Mouse (Mus musculus): ENCODE measurements around the gene Gm21954. TPM values are rescaled to one million over a fixed set of nuclear protein-coding genes. Genes with fewer than 3 reads are reported as not detected.

The Gm21954 gene
- polyA plus RNA-seq, 1 experiment from 2014 or later = not detected

GRCm38 (mm10) chr3:55461685-55462655, 10.0 kb downstream of the Gm21954 start:
- WGBS = 2% methylated on average over 16 of the region's 17 CpGs
- Histone ChIP-seq H3K27me3 (no peaks in the 10 kb centered on the region), H3K4me2 (peak overlapping the region; percentile 46), H3K9ac (no peak overlapping the region), H3K27ac (peak overlapping the region; percentile 54), H3K4me1 (peaks cover 8% of the 10 kb centered on the region; the same call in 1 of the 2 replicates), H3K36me3 (no peaks in the 10 kb centered on the region), H3K9me3 (no peaks in the 10 kb centered on the region), H3K4me3 (peak overlapping the region; percentile 28)
- no peak for ATAC-seq (ENCODE audit: insufficient number of reproducible peaks, low FRiP score, low TSS enrichment, low read depth)

- ATAC-seq (ENCODE audit: insufficient number of reproducible peaks, low FRiP score, low TSS enrichment, low read depth) = no peak
- H3K36me3 ChIP-seq = no peaks in the 10 kb centered on the region
- 56% methylated on average over 3 of the region's 3 CpGs for WGBS
- H3K9me3 ChIP-seq = no peaks in the 10 kb centered on the region
- no peak overlapping the region for H3K9ac ChIP-seq
- H3K4me1 ChIP-seq = peaks cover 8% of the 10 kb centered on the region; the same call in 1 of the 2 replicates
- H3K4me2 ChIP-seq = no peak overlapping the region
- H3K4me3 ChIP-seq = no peak overlapping the region
- no peak overlapping the region for H3K27ac ChIP-seq
- H3K27me3 ChIP-seq = no peaks in the 10 kb centered on the region
These were observed 10.9 kb downstream of the Gm21954 start for GRCm38 (mm10) chr3:55461092-55461491.

GRCm38 (mm10) chr3:55452464-55452863, 19.5 kb downstream of the Gm21954 start:
- Histone ChIP-seq H3K9me3 (no peaks in the 10 kb centered on the region), H3K4me2 (no peak overlapping the region), H3K36me3 (no peaks in the 10 kb centered on the region), H3K27me3 (no peaks in the 10 kb centered on the region), H3K9ac (no peak overlapping the region), H3K4me3 (no peak overlapping the region), H3K27ac (no peak overlapping the region), H3K4me1 (0 out of 2 replicates have a peak, but pooled peaks cover 3% of the 10 kb centered on the region)
- WGBS = 84% methylated on average over 2 of the region's 2 CpGs
- no peak for ATAC-seq (ENCODE audit: insufficient number of reproducible peaks, low FRiP score, low TSS enrichment, low read depth)

GRCm38 (mm10) chr3:55451877-55452276, 20.1 kb downstream of the Gm21954 start:
- Histone ChIP-seq H3K27me3 (no peaks in the 10 kb centered on the region), H3K9ac (no peak overlapping the region), H3K9me3 (no peaks in the 10 kb centered on the region), H3K36me3 (no peaks in the 10 kb centered on the region), H3K27ac (no peak overlapping the region), H3K4me2 (no peak overlapping the region), H3K4me1 (0 out of 2 replicates have a peak, but pooled peaks cover 3% of the 10 kb centered on the region), H3K4me3 (no peak overlapping the region)
- 79% methylated on average over 3 of the region's 3 CpGs for WGBS
- ATAC-seq (ENCODE audit: insufficient number of reproducible peaks, low FRiP score, low TSS enrichment, low read depth) = no peak

- Histone ChIP-seq H3K27me3 (no peaks in the 10 kb centered on the region), H3K9me3 (no peaks in the 10 kb centered on the region), H3K9ac (no peak overlapping the region), H3K4me2 (no peak overlapping the region), H3K36me3 (no peaks in the 10 kb centered on the region), H3K4me1 (0 out of 2 replicates have a peak, but pooled peaks cover 3% of the 10 kb centered on the region), H3K27ac (no peak overlapping the region), H3K4me3 (no peak overlapping the region)
- WGBS = 92% methylated on average over 14 of the region's 14 CpGs
- ATAC-seq (ENCODE audit: insufficient number of reproducible peaks, low FRiP score, low TSS enrichment, low read depth) = no peak
These were observed 21.0 kb downstream of the Gm21954 start for GRCm38 (mm10) chr3:55451035-55451434.

GRCm38 (mm10) chr3:55449148-55449547, 22.9 kb downstream of the Gm21954 start:
- H3K4me1 ChIP-seq = 0 out of 2 replicates have a peak, but pooled peaks cover 3% of the 10 kb centered on the region
- no peaks in the 10 kb centered on the region for H3K27me3 ChIP-seq
- H3K9me3 ChIP-seq = no peaks in the 10 kb centered on the region
- H3K4me2 ChIP-seq = no peak overlapping the region
- H3K27ac ChIP-seq = no peak overlapping the region
- WGBS = 91% methylated on average over 2 of the region's 2 CpGs
- no peak overlapping the region for H3K9ac ChIP-seq
- ATAC-seq (ENCODE audit: insufficient number of reproducible peaks, low FRiP score, low TSS enrichment, low read depth) = no peak
- H3K4me3 ChIP-seq = no peak overlapping the region
- no peaks in the 10 kb centered on the region for H3K36me3 ChIP-seq

GRCm38 (mm10) chr3:55447486-55448460, 24.2 kb downstream of the Gm21954 start:
- Histone ChIP-seq H3K27ac (0 out of 2 replicates have a peak overlapping the region, but pooled peaks have one; percentile 14), H3K4me2 (no peak overlapping the region), H3K9ac (no peak overlapping the region), H3K27me3 (no peaks in the 10 kb centered on the region), H3K4me3 (no peak overlapping the region), H3K36me3 (no peaks in the 10 kb centered on the region), H3K4me1 (0 out of 2 replicates have a peak, but pooled peaks cover 3% of the 10 kb centered on the region), H3K9me3 (no peaks in the 10 kb centered on the region)
- WGBS = 73% methylated on average over 5 of the region's 5 CpGs
- ATAC-seq (ENCODE audit: insufficient number of reproducible peaks, low FRiP score, low TSS enrichment, low read depth) = no peak

- Histone ChIP-seq H3K27me3 (no peaks in the 10 kb centered on the region), H3K9ac (no peak overlapping the region), H3K27ac (no peak overlapping the region), H3K4me1 (0 out of 2 replicates have a peak, but pooled peaks cover 3% of the 10 kb centered on the region), H3K4me3 (no peak overlapping the region), H3K4me2 (no peak overlapping the region), H3K9me3 (no peaks in the 10 kb centered on the region), H3K36me3 (no peaks in the 10 kb centered on the region)
- ATAC-seq (ENCODE audit: insufficient number of reproducible peaks, low FRiP score, low TSS enrichment, low read depth) = no peak
- WGBS = 83% methylated on average over 7 of the region's 7 CpGs
These were observed 25.3 kb downstream of the Gm21954 start for GRCm38 (mm10) chr3:55446681-55447080.

- ATAC-seq (ENCODE audit: insufficient number of reproducible peaks, low FRiP score, low TSS enrichment, low read depth) = no peak
- H3K27me3 ChIP-seq = no peaks in the 10 kb centered on the region
- H3K4me1 ChIP-seq = 0 out of 2 replicates have a peak, but pooled peaks cover 3% of the 10 kb centered on the region
- H3K36me3 ChIP-seq = no peaks in the 10 kb centered on the region
- no peak overlapping the region for H3K27ac ChIP-seq
- 90% methylated on average over 2 of the region's 2 CpGs for WGBS
- H3K4me2 ChIP-seq = no peak overlapping the region
- no peak overlapping the region for H3K9ac ChIP-seq
- no peaks in the 10 kb centered on the region for H3K9me3 ChIP-seq
- H3K4me3 ChIP-seq = no peak overlapping the region
These were observed 28.3 kb downstream of the Gm21954 start for GRCm38 (mm10) chr3:55443725-55444124.

- no peak overlapping the region for H3K9ac ChIP-seq
- H3K4me1 ChIP-seq = 0 out of 2 replicates have a peak, but pooled peaks cover 3% of the 10 kb centered on the region
- ATAC-seq (ENCODE audit: insufficient number of reproducible peaks, low FRiP score, low TSS enrichment, low read depth) = no peak
- 77% methylated on average over 8 of the region's 8 CpGs for WGBS
- H3K9me3 ChIP-seq = no peaks in the 10 kb centered on the region
- no peak overlapping the region for H3K4me3 ChIP-seq
- no peaks in the 10 kb centered on the region for H3K27me3 ChIP-seq
- H3K36me3 ChIP-seq = no peaks in the 10 kb centered on the region
- H3K27ac ChIP-seq = no peak overlapping the region
- no peak overlapping the region for H3K4me2 ChIP-seq
These were observed 28.7 kb downstream of the Gm21954 start for GRCm38 (mm10) chr3:55443271-55443670.

GRCm38 (mm10) chr3:55442012-55442645, 29.9 kb downstream of the Gm21954 start:
- WGBS = 67% methylated on average over 11 of the region's 11 CpGs
- Histone ChIP-seq H3K9ac (no peak overlapping the region), H3K9me3 (no peaks in the 10 kb centered on the region), H3K4me3 (no peak overlapping the region), H3K4me1 (no peaks in the 10 kb centered on the region), H3K27me3 (no peaks in the 10 kb centered on the region), H3K4me2 (no peak overlapping the region), H3K27ac (no peak overlapping the region), H3K36me3 (no peaks in the 10 kb centered on the region)
- ATAC-seq (ENCODE audit: insufficient number of reproducible peaks, low FRiP score, low TSS enrichment, low read depth) = no peak

All from limb, embryonic 15.5 days (tissue).